Mouse (Mus musculus) forebrain, embryonic 10.5 days (tissue): ENCODE results near the gene Prdm13. TPM values are rescaled to one million over a fixed set of nuclear protein-coding genes. Genes with fewer than 3 reads are reported as not detected.

Experiments
- DNase-seq: peaks from one replicate; pipeline ENCODE4 v3.0.0-alpha.2; 2017; ENCODE audit warnings: low spot score; ENCODE audit errors: extremely low spot score
- H3K27ac ChIP-seq: fragments of 300-500 bp; sonication (generic); 2 replicates; pipeline ENCODE4 v1.5.1; 2016; ENCODE audit warnings: mild to moderate bottlenecking
- H3K27me3 ChIP-seq: fragments of 300-500 bp; sonication (generic); 2 replicates; pipeline ENCODE4 v1.6.1; 2016; ENCODE audit warnings: mild to moderate bottlenecking; ENCODE audit not compliant: poor library complexity, severe bottlenecking
- H3K36me3 ChIP-seq: fragments of 300-500 bp; sonication (generic); replicated peaks from 2 replicates; pipeline ENCODE4 v1.6.1; 2016; ENCODE audit warnings: mild to moderate bottlenecking, moderate library complexity
- H3K4me1 ChIP-seq: fragments of 300-500 bp; sonication (generic); 2 replicates; pipeline ENCODE4 v1.6.1; 2016
- H3K4me3 ChIP-seq: fragments of 300-500 bp; sonication (generic); 2 replicates; pipeline ENCODE4 v1.5.1; 2016; ENCODE audit warnings: mild to moderate bottlenecking, moderate library complexity
- H3K9me3 ChIP-seq: fragments of 300-500 bp; sonication (generic); 2 replicates; pipeline ENCODE4 v1.6.1; 2016; ENCODE audit warnings: mild to moderate bottlenecking, moderate library complexity
- WGBS: fragments of 180-500 bp; shearing (Covaris S2); methylation state at CpG from one replicate; pipeline ENCODE4 v1.1.7; 2016; 5-methylcytosine and 5-hydroxymethylcytosine counted together
- polyA plus RNA-seq: library from polyadenylated mRNA; unstranded; fragments of >200 nt; fragmentation: Nextera tagmentation; extraction: Ambion mirVana; gene quantifications from 2 replicates; pipeline ENCODE4 v1.2.1, GENCODE M21; 2016

The Prdm13 gene
- polyA plus RNA-seq, 1 experiment from 2014 or later, result 0.04 TPM

DNA sequence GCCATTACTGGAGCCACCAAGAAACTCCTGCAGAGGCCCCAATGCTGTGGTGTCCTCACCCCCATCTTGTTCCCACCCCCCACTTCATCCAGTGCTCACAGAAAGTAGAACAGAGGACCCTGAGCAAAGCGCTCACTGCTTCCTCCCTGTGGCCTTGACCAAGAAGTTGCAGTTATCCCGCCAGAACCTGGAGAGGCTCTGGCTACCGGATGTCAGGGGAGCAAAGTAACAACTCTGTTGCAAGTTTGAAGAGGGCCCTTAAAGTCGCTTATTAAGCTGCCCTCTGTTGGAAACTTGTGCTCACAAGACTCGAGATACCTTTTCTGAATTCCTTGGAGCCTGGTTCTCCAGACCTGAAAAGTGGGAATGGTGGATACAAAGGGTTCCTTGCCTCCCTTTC lies 1.2 kb upstream of the Prdm13 start:
- no peaks in the 10 kb centered on the region for H3K9me3 ChIP-seq
- H3K4me1 ChIP-seq, result peaks cover 70% of the 10 kb centered on the region
- no peak for DNase-seq
- no peak overlapping the region for H3K4me3 ChIP-seq
- H3K36me3 ChIP-seq, result no peaks in the 10 kb centered on the region
- peaks cover 99% of the 10 kb centered on the region for H3K27me3 ChIP-seq
- no peak overlapping the region for H3K27ac ChIP-seq
- 2% methylated on average over 5 of the region's 5 CpGs for WGBS

DNA sequence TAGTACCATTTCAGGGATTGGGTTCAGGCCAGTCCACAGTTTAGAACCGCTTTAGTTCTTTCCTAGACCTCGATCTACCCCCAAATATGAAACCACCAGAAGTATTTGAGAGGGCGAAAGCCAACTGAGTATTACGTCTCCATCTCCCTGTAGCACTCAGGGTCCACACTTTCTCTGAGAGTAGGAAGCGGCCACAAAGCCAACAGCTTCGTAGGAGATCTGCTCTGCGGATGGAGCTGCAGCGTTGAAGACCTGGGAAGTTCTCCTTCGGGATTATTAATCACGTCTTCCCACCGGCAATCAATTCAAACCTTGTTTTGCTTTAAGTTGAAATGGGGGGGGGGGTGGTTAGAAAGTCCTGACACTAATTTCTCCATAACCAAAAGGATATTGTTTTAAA lies 653 bp upstream of the Prdm13 start:
- Histone ChIP-seq H3K4me1 (peaks cover 70% of the 10 kb centered on the region), H3K4me3 (no peak overlapping the region), H3K27ac (no peak overlapping the region), H3K9me3 (no peaks in the 10 kb centered on the region), H3K27me3 (peaks cover 99% of the 10 kb centered on the region), H3K36me3 (no peaks in the 10 kb centered on the region)
- DNase-seq, result no peak
- WGBS, result 2% methylated on average over 11 of the region's 11 CpGs

DNA sequence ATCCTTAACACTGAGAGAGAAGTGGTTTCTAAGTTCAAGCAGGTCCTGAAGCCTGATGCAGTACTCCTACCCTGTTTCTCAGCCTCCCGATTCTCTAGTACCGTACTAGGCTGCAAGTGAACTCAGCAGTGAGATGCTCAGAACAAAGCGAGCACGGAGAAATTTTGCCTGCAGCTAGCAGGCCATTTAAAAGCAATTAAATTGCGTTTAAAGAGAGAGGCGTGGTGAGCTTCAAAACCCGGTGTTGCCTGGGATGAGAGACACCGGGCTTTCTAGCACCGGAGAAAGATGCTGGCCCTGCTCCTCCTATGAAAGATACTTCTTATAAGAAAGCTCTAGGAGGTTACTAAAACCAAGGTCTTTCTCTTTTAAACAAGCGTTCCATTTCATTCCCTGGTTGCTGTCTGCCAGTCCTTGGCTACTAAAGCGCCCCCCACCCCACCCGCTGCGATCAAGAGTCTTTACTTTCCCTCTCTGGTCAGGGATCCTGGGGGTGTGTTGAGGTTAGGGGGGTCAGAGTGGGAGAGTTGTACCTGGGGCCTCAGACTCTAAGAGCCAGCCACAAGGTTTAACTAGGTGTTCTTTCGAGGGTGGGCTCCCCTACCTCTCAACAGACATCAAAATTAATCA lies 1.3 kb downstream of the Prdm13 start:
- Histone ChIP-seq H3K27ac (no peak overlapping the region), H3K9me3 (no peaks in the 10 kb centered on the region), H3K4me3 (no peak overlapping the region; the same call in 1 of the 2 replicates), H3K4me1 (peaks cover 61% of the 10 kb centered on the region), H3K27me3 (peaks cover 99% of the 10 kb centered on the region), H3K36me3 (no peaks in the 10 kb centered on the region)
- 1% methylated on average over 14 of the region's 14 CpGs for WGBS
- no peak for DNase-seq

DNA sequence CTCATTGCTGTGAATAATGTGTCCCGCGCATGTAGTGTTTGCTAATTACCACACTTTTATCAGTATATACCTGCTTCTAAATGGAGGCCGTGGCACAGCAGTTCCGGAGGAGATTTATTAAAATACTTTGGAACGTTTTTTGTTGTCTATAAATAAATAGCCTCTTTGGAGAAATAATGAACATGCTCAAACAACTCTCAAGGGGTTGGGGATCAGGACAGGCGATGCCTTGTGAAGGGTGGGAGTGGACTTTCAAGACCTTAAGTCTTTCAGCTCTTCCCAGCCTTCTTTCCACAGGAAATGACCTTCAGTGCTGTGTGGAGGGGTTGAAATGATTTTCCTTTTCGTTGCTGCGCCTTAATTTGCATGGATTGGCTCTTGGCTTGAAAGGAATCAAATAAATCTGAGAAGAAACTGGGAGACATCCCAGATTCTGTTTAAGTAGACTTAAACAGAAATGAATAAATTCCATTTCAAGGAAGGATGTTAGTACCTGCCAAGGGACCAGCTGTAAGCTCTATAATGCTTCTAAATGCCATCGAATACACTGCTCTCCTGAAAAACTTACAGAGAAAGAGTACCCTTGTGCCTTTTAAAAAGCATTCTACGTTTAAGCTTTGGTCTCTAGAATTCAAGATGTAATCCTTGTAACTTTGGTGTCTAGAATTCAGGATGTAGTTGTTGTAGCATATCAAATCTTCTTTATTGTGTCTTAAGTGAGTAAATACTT lies 3.2 kb downstream of the Prdm13 start:
- DNase-seq, result no peak
- 10% methylated on average over 10 of the region's 10 CpGs for WGBS

DNA sequence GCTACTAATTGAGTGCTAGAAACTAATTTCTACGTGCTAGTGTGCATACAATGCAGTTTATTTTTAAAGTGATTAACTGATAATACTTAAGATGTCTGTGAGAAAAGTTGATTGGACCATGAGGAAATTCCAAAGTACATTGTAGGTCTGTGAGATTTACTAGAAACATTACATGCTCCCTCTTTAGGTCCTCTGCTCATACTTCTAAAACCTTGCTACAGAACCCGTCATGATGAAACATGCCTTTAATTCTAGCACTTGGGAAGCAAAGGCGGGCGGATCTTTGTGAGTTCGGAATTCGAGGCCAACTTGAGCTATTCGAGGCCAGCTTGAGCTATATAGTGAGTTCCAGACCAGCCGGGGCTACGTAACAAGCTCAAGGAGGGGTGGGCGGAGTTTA lies 4.8 kb downstream of the Prdm13 start:
- Histone ChIP-seq H3K27me3 (peaks cover 100% of the 10 kb centered on the region), H3K36me3 (no peaks in the 10 kb centered on the region), H3K27ac (no peak overlapping the region), H3K4me1 (peaks cover 43% of the 10 kb centered on the region), H3K4me3 (no peak overlapping the region), H3K9me3 (no peaks in the 10 kb centered on the region)
- 2% methylated on average over 10 of the region's 10 CpGs for WGBS
- no peak for DNase-seq

More for the DNA sequence above, 3.2 kb downstream of the Prdm13 start:
- peaks cover 59% of the 10 kb centered on the region for H3K4me1 ChIP-seq
- H3K36me3 ChIP-seq, result no peaks in the 10 kb centered on the region
- no peak overlapping the region for H3K4me3 ChIP-seq
- peaks cover 100% of the 10 kb centered on the region for H3K27me3 ChIP-seq
- no peak overlapping the region for H3K27ac ChIP-seq
- no peaks in the 10 kb centered on the region for H3K9me3 ChIP-seq

DNA sequence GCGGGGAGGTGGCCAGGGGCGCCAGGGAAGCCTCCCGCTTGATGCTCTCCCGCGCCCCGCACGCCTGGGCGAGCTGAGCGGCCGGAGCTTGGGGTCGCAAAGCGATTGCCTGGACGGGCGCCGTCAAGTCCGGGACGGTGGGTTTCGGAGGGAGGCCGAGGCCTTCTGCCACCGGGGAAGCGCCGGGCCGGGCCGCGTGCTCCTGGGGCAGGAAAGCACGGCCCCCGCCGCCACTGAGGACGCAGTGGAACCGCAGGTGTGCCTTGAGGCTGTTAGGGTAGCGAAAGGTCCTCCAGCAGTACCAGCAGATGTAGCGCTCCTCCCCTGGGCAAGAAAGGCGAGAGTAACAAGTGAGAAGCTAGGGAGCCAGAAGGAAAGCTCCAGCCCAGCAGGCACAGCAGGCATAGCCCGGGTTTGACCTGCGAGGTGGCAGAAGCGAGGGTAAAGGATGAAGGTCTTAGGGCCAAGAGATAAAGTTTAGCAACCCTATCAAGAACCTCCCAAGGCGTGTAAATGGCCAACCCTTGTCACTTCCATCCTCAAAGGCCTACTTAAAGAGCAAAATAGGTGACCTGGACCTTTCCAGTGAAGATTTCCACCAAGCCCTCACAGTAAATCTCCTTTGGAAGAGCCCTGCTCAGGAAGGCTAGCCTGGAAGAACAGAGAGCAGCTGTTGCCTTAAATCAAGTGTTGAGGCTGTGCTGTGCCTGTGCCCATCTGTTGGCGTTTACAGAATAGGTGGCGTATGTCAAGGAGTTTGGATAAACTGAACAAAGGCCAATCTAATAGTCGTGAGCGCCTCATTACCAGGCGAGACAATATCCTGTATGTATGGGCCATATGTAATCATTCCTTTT lies 5.9 kb downstream of the Prdm13 start:
- H3K27ac ChIP-seq, result peak overlapping the region; percentile 68
- no peaks in the 10 kb centered on the region for H3K36me3 ChIP-seq
- DNase-seq, result no peak
- H3K27me3 ChIP-seq, result peaks cover 100% of the 10 kb centered on the region
- H3K4me1 ChIP-seq, result peaks cover 31% of the 10 kb centered on the region
- no peaks in the 10 kb centered on the region for H3K9me3 ChIP-seq
- WGBS, result 1% methylated on average over 42 of the region's 42 CpGs
- H3K4me3 ChIP-seq, result peak overlapping the region; percentile 54

DNA sequence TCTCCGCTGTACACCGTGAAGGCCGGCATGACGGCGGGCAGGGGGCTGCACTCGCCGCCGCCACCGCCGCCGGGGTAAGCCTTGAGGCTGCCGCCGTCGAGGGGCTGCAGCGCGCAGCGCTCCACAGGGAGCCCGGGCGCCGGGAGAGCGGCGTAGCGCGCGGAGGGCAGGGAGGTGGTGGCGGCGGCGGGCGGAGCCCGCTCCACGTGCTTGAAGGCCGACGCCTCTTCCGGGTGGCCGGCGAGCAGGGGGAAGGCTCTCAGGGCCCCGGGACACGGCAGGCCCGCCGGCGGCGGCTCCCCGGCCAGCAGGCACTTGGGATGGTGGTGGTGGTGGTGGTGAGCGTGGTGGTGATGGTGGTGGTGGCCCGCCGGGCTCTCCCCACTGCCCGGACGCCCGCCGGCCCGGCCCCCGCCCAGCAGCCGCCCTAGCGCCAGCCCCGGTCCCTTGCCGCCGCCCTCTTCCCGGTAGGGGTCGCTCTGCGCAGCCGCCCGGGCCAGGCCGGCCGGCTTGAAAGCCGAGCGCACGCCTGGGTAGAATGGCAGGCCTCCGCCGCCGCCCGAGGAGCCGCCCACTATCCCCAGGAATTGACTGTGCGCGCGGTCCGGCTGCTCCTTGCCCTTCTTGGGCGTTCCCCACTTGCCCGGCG lies 6.7 kb downstream of the Prdm13 start:
- peak overlapping the region; percentile 68 for H3K27ac ChIP-seq
- peak overlapping the region; percentile 54 for H3K4me3 ChIP-seq
- H3K27me3 ChIP-seq, result peaks cover 100% of the 10 kb centered on the region
- H3K36me3 ChIP-seq, result no peaks in the 10 kb centered on the region
- H3K4me1 ChIP-seq, result peaks cover 29% of the 10 kb centered on the region
- H3K9me3 ChIP-seq, result no peaks in the 10 kb centered on the region
- peak; percentile 74 for DNase-seq
- WGBS, result under 1% methylated on average over 78 of the region's 79 CpGs

DNA sequence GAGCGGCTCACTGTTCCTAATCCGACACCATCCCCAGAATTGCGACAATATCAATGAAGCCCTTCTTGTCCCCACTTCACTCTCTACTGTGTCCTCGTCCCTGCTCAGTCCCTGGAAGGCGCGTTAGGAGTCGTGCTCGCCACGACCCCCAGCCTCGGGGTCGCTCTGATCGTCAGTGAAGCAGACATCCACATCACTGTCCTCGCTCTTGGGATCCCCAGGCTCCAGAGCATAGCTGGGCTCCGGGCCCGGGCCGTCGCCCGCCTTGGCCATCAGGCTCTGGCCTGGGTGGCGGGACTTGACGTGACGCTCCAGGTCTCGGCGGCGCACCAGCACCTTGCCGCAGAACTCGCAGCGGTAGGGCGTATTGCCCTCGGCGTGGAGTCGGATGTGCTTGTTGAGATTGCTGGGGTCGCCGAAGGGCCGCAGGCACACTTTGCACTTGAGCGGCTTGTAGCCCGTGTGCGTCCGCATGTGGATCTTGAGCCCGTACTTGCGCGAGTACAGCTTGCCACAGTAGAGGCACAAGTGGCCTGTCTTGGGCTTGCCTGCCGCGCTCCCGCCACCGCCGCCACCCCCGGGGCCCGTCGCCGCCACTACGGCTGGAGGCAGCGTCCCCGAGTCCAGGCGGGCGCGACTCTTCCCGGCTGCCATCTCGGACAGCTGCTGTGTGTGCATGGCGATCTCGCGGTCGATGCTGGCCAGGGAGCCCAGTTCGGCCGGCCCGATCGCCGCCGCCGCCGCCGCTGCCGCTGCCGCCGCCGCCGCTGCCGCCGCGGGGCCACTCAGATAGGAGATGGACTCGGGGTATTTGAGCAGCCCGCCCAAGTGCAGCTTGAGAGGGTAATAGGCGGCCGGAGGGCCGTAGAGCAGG lies 7.4 kb downstream of the Prdm13 start:
- no peaks in the 10 kb centered on the region for H3K9me3 ChIP-seq
- under 1% methylated on average over 84 of the region's 84 CpGs for WGBS
- H3K27ac ChIP-seq, result peak overlapping the region; percentile 68
- H3K4me1 ChIP-seq, result peaks cover 26% of the 10 kb centered on the region
- peaks cover 100% of the 10 kb centered on the region for H3K27me3 ChIP-seq
- H3K36me3 ChIP-seq, result no peaks in the 10 kb centered on the region
- DNase-seq, result peak; percentile 59
- H3K4me3 ChIP-seq, result peak overlapping the region; percentile 54

DNA sequence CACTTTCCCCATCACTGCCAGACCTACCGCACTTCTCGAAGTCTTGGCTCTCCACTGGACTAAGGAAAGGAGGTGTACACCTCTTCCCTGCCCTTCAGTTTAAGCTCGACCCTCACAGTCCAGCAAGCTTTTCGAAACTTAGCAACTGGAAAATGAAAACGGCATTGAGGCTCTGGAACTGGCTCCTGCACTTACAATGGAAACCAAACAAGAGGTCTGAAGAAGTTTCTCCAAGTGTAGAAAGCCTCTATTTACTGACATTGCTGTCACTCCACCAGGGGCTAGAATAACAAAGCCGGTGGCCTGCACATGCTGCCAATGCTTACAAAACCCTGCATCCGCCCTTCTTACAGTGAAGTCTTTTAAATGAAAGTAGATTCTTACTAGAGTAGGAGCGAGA lies 11.1 kb downstream of the Prdm13 start:
- Histone ChIP-seq H3K27ac (no peak overlapping the region), H3K27me3 (peaks cover 100% of the 10 kb centered on the region), H3K4me3 (no peak overlapping the region), H3K36me3 (no peaks in the 10 kb centered on the region), H3K9me3 (no peaks in the 10 kb centered on the region), H3K4me1 (peaks cover 24% of the 10 kb centered on the region)
- no peak for DNase-seq
- 3% methylated on average over 8 of the region's 8 CpGs for WGBS

DNA sequence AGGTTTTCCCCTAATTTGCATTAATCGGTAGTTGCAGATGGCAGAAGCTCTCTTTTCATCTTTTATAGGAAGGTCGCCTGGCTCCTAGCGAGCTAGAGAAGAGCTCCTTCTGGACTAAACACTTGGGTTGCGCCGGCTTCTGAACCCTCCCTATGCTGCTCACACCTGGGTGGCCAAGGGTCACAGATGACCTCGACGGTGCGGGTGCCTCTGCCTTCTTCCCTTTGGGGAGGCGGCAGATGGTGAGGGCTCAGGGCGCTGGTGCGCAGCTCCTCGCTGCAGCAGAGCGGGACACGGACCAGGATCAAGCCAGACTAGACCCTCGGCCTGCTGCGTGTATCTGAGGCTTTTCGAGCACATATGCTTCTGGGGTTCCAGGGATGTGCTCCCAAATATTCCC lies 11.7 kb downstream of the Prdm13 start:
- 2% methylated on average over 17 of the region's 17 CpGs for WGBS
- no peaks in the 10 kb centered on the region for H3K9me3 ChIP-seq

DNA sequence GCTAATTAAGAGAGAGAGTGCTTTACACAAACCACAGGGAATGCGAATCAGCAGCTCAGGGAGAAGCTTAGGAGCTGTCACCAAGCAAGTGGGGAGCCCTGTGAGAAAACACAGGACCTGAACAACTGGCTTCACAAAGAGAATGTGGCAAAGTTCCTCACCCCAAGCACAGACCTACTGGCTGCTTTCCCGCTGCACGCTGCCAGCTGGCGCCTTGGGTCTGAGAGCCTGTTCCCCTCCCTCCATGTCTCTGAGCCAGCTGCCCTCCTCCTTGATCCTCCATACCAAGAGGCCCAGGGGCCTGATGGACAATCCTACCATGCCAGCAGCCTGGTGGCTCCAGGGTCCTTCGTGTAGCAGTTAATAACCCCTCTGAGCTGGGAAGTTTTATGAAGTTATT lies 19.8 kb downstream of the Prdm13 start:
- DNase-seq, result no peak
- 9% methylated on average over 5 of the region's 5 CpGs for WGBS

More for the DNA sequence above, 11.7 kb downstream of the Prdm13 start:
- no peaks in the 10 kb centered on the region for H3K36me3 ChIP-seq
- no peak for DNase-seq
- no peak overlapping the region for H3K27ac ChIP-seq
- peaks cover 17% of the 10 kb centered on the region for H3K4me1 ChIP-seq
- peaks cover 100% of the 10 kb centered on the region for H3K27me3 ChIP-seq
- H3K4me3 ChIP-seq, result no peak overlapping the region

DNA sequence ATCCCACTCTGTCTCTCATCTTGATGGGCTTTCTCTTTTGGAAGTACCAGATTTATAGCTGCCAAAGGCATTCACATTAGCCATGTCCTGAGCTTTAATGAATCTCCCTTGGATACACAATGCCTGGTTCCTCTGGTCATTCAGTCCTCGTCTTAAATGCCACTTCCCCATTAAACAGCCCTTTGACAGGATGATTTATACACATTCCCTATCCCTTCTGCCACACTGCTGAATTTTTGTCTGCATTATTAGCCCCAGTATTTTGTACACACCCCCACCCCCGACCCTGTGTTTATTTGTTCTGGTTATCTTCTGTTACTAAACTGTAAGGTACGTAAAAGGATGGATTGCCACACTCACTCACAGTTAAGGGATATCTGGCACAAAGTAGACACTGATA lies 27.6 kb downstream of the Prdm13 start:
- DNase-seq, result no peak
- no peak overlapping the region for H3K4me3 ChIP-seq
- H3K4me1 ChIP-seq, result no peaks in the 10 kb centered on the region

More for the DNA sequence above, 19.8 kb downstream of the Prdm13 start:
- Histone ChIP-seq H3K9me3 (no peaks in the 10 kb centered on the region), H3K36me3 (no peaks in the 10 kb centered on the region), H3K27ac (no peak overlapping the region), H3K4me3 (no peak overlapping the region), H3K27me3 (peaks cover 54% of the 10 kb centered on the region), H3K4me1 (peaks cover 11% of the 10 kb centered on the region)

More for the DNA sequence above, 27.6 kb downstream of the Prdm13 start:
- H3K27me3 ChIP-seq, result no peaks in the 10 kb centered on the region
- H3K36me3 ChIP-seq, result no peaks in the 10 kb centered on the region
- H3K27ac ChIP-seq, result no peak overlapping the region
- 75% methylated on average over 3 of the region's 3 CpGs for WGBS
- no peaks in the 10 kb centered on the region for H3K9me3 ChIP-seq
